Mouse (Mus musculus) cerebellum, adult 2 months (tissue): ENCODE data around the gene Nup35.

Source experiments
- CTCF ChIP-seq: fragments of 200-500 bp; IDR thresholded peaks from 2 replicates; pipeline ENCODE4 v1.5.1; 2011; ENCODE audit warnings: low read depth, mild to moderate bottlenecking, control low read depth, low read length, moderate library complexity, borderline replicate concordance; ENCODE audit not compliant: insufficient read depth
- POLR2A ChIP-seq: fragments of 200-500 bp; IDR thresholded peaks from 2 replicates; pipeline ENCODE4 v1.6.1; 2011; ENCODE audit warnings: low read length, control low read depth, borderline replicate concordance; ENCODE audit not compliant: insufficient read depth

DNA sequence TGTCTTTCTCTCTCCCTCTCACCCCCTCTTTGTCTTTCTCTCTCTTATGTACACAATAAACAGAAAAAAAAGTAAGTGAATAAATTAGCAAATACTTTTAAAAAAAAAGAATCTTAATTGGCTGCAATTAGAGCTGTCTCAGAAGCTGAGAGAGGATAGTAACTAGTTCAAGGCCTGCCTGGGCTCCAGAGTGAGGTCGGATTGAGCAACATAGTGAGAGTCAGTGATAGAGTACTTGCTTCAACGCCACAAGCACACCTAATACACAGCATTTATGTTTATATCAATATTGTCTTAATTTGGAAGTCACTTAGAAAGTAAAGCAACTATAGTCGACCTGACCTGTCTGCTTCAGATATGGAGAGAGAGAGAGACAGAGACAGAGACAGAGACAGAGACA lies 2.0 kb downstream of the Nup35 start:
- TF ChIP-seq CTCF: no peak
- TF ChIP-seq POLR2A: no peak
